In the genomic region with DNA sequence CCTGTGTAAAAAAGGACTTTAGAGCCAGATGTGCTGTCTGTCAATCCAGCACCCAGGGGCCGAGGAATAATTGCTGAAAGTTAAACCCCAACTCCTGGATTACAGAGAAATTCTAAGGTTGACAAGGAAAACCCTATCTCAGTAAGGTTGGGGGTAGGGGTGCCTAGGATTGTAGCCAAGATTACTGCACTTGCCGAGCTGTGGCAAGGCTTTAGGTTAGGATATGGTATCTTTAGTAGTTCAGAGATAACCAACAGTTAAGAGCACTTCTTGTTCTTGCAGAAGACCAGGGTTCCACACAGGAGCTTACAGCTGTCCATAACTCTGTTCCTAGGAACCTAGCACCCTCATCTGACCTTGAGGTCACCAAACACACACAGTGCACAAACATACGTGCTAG, we compare ENCODE assay signal across 8 mouse cellular contexts. TPM values are rescaled to one million over a fixed set of nuclear protein-coding genes. Genes with fewer than 3 reads are reported as not detected.
DNase-seq lines count a peak whose midpoint lies in the region; ATAC-seq lines count a peak whose summit lies in the region.

No protein-coding gene starts in this region.

- no peak overlapping the region for H3K9ac ChIP-seq in liver, embryonic 11.5 days (ENCODE audit: low read depth, low read length)
- peak overlapping the region; percentile 77 for H3K9ac ChIP-seq in forebrain, embryonic 16.5 days (replicated peaks; ENCODE audit: low read depth, low read length)
- H3K9ac ChIP-seq in liver, embryonic 16.5 days (ENCODE audit: low read depth, low read length) = peak overlapping the region; percentile 95; the same call in 1 of the 2 replicates

- H3K9me3 ChIP-seq in liver, embryonic 11.5 days (ENCODE audit: control insufficient read depth, low read length) = no peaks in the 10 kb centered on the region
- H3K9me3 ChIP-seq in forebrain, embryonic 16.5 days (ENCODE audit: control insufficient read depth, low read length) = no peaks in the 10 kb centered on the region
- H3K9me3 ChIP-seq in liver, embryonic 16.5 days (replicated peaks; ENCODE audit: control insufficient read depth, low read length) = no peaks in the 10 kb centered on the region

- no peak for ATAC-seq in liver, embryonic 11.5 days (replicated peaks; ENCODE audit: low FRiP score)
- no peak for ATAC-seq in forebrain, embryonic 16.5 days
- ATAC-seq in liver, embryonic 16.5 days (ENCODE audit: low read depth) = no peak

- no peaks in the 10 kb centered on the region; the same call in 1 of the 2 replicates for H3K36me3 ChIP-seq in liver, embryonic 11.5 days (ENCODE audit: control insufficient read depth, insufficient read depth, low read length)
- no peaks in the 10 kb centered on the region for H3K36me3 ChIP-seq in forebrain, embryonic 16.5 days (ENCODE audit: control insufficient read depth, insufficient read depth)
- no peaks in the 10 kb centered on the region for H3K36me3 ChIP-seq in liver, embryonic 16.5 days (ENCODE audit: control insufficient read depth, insufficient read depth)

- H3K4me3 ChIP-seq in liver, embryonic 11.5 days (ENCODE audit: low read depth, low read length) = no peak overlapping the region
- H3K4me3 ChIP-seq in forebrain, embryonic 16.5 days (replicated peaks; ENCODE audit: low read length) = no peak overlapping the region
- peak overlapping the region; percentile 92 for H3K4me3 ChIP-seq in liver, embryonic 16.5 days (ENCODE audit: low read depth, low read length)

- H3K4me2 ChIP-seq in liver, embryonic 11.5 days = peak overlapping the region; percentile 97; the same call in 1 of the 2 replicates
- peak overlapping the region; percentile 64; the same call in 1 of the 2 replicates for H3K4me2 ChIP-seq in forebrain, embryonic 16.5 days (ENCODE audit: low read length)
- H3K4me2 ChIP-seq in liver, embryonic 16.5 days (ENCODE audit: low read depth, low read length) = peak overlapping the region; percentile 63

- DNase-seq in cerebellum, adult 11-12 months = peak; percentile 46
- no peak for DNase-seq in cerebellum, postnatal 10 days
- no peak for DNase-seq in liver, embryonic 11.5 days (ENCODE audit: low spot score)
- no peak for DNase-seq in liver
- no peak for DNase-seq in thymus, postnatal 0 days (ENCODE audit: low spot score)
- no peak for DNase-seq in right cerebral cortex, postnatal 14 days

- H3K4me1 ChIP-seq in liver, embryonic 11.5 days (replicated peaks; ENCODE audit: control insufficient read depth, insufficient read depth, low read length) = peaks cover 19% of the 10 kb centered on the region
- peaks cover 20% of the 10 kb centered on the region for H3K4me1 ChIP-seq in forebrain, embryonic 16.5 days (replicated peaks; ENCODE audit: control insufficient read depth, insufficient read depth, low read length)
- peaks cover 32% of the 10 kb centered on the region for H3K4me1 ChIP-seq in liver, embryonic 16.5 days (ENCODE audit: control insufficient read depth, low read depth, low read length)

- no peaks in the 10 kb centered on the region for H3K27me3 ChIP-seq in liver, embryonic 11.5 days (replicated peaks; ENCODE audit: control insufficient read depth, insufficient read depth, low read length)
- H3K27me3 ChIP-seq in forebrain, embryonic 16.5 days (replicated peaks; ENCODE audit: control insufficient read depth, insufficient read depth, low read length) = no peaks in the 10 kb centered on the region
- peaks cover 26% of the 10 kb centered on the region for H3K27me3 ChIP-seq in liver, embryonic 16.5 days (ENCODE audit: control insufficient read depth, insufficient read depth, low read depth, low read length)

- H3K27ac ChIP-seq in liver, embryonic 11.5 days (ENCODE audit: low read depth, low read length) = no peak overlapping the region
- H3K27ac ChIP-seq in forebrain, embryonic 16.5 days (ENCODE audit: low read length) = no peak overlapping the region
- no peak overlapping the region for H3K27ac ChIP-seq in liver, embryonic 16.5 days (ENCODE audit: low read length)

- 50% methylated on average over 3 of the region's 3 CpGs for WGBS in liver, embryonic 11.5 days
- 71% methylated on average over 3 of the region's 3 CpGs for WGBS in forebrain, embryonic 16.5 days
- WGBS in liver, embryonic 16.5 days (ENCODE audit: insufficient replicate concordance) = 40% methylated on average over 3 of the region's 3 CpGs

RNA-seq across cellular contexts. Expression of a gene that starts 1.6 kb away (rescaled TPM):
- polyA plus RNA-seq in liver, embryonic 11.5 days (2014; fragmentation: Nextera tagmentation; extraction: Ambion mirVana) = 15.5 and 16.5 TPM in 2 replicates
- 20.5 and 21.8 TPM in 2 replicates for polyA plus RNA-seq in forebrain, embryonic 16.5 days (2015; fragmentation: Nextera tagmentation; extraction: Ambion mirVana)
- 4.1 and 4.5 TPM in 2 replicates for polyA plus RNA-seq in liver, embryonic 16.5 days (2015; fragmentation: Nextera tagmentation; extraction: Ambion mirVana)
- 10.0 and 11.3 TPM in 2 replicates for polyA plus RNA-seq in thymus, postnatal 0 days (2015; fragmentation: Nextera tagmentation; extraction: Ambion mirVana)

RNA-seq across cellular contexts. Expression of a gene that starts 8.9 kb away (rescaled TPM):
- polyA plus RNA-seq in liver, embryonic 11.5 days (2014; fragmentation: Nextera tagmentation; extraction: Ambion mirVana) = 14.3 and 14.5 TPM in 2 replicates
- 32.7 and 42.7 TPM in 2 replicates for polyA plus RNA-seq in forebrain, embryonic 16.5 days (2015; fragmentation: Nextera tagmentation; extraction: Ambion mirVana)
- 5.9 and 7.1 TPM in 2 replicates for polyA plus RNA-seq in liver, embryonic 16.5 days (2015; fragmentation: Nextera tagmentation; extraction: Ambion mirVana)
- 30.7 and 41.4 TPM in 2 replicates for polyA plus RNA-seq in thymus, postnatal 0 days (2015; fragmentation: Nextera tagmentation; extraction: Ambion mirVana)

RNA-seq across cellular contexts. Expression of a gene that starts 10.9 kb away (rescaled TPM):
- 9.1 and 9.4 TPM in 2 replicates for polyA plus RNA-seq in liver, embryonic 11.5 days (2014; fragmentation: Nextera tagmentation; extraction: Ambion mirVana)
- polyA plus RNA-seq in forebrain, embryonic 16.5 days (2015; fragmentation: Nextera tagmentation; extraction: Ambion mirVana) = 2.9 and 3.6 TPM in 2 replicates
- polyA plus RNA-seq in liver, embryonic 16.5 days (2015; fragmentation: Nextera tagmentation; extraction: Ambion mirVana) = 3.8 and 4.6 TPM in 2 replicates
- polyA plus RNA-seq in thymus, postnatal 0 days (2015; fragmentation: Nextera tagmentation; extraction: Ambion mirVana) = 8.9 and 10.2 TPM in 2 replicates

RNA-seq across cellular contexts. Expression of a gene that starts 29.8 kb away (rescaled TPM):
- polyA plus RNA-seq in liver, embryonic 11.5 days (2014; fragmentation: Nextera tagmentation; extraction: Ambion mirVana) = 17.0 and 17.8 TPM in 2 replicates
- 23.4 and 25.4 TPM in 2 replicates for polyA plus RNA-seq in forebrain, embryonic 16.5 days (2015; fragmentation: Nextera tagmentation; extraction: Ambion mirVana)
- polyA plus RNA-seq in liver, embryonic 16.5 days (2015; fragmentation: Nextera tagmentation; extraction: Ambion mirVana) = 8.0 and 11.1 TPM in 2 replicates
- polyA plus RNA-seq in thymus, postnatal 0 days (2015; fragmentation: Nextera tagmentation; extraction: Ambion mirVana) = 18.4 and 18.9 TPM in 2 replicates

RNA-seq across cellular contexts. Expression of a gene that starts 40.7 kb away (rescaled TPM):
- polyA plus RNA-seq in liver, embryonic 11.5 days (2014; fragmentation: Nextera tagmentation; extraction: Ambion mirVana) = 0.18 and 0.21 TPM in 2 replicates
- 0.97 and 1.6 TPM in 2 replicates for polyA plus RNA-seq in forebrain, embryonic 16.5 days (2015; fragmentation: Nextera tagmentation; extraction: Ambion mirVana)
- 0.11 and 0.12 TPM in 2 replicates for polyA plus RNA-seq in liver, embryonic 16.5 days (2015; fragmentation: Nextera tagmentation; extraction: Ambion mirVana)
- polyA plus RNA-seq in thymus, postnatal 0 days (2015; fragmentation: Nextera tagmentation; extraction: Ambion mirVana) = 0.32 and 0.59 TPM in 2 replicates
